ENCODE assay signal across 18 mouse cellular contexts in genomic region chr4:139187930-139188329, GRCm38 (mm10). TPM values are rescaled to one million over a fixed set of nuclear protein-coding genes. Genes with fewer than 3 reads are reported as not detected.
DNase-seq lines count a peak whose midpoint lies in the region; TF ChIP-seq lines count a peak whose summit lies in the region.
"Had no signal": no experiment of that assay in that cellular context is flagged by ENCODE, and none has a peak within 500 bp of the region (broad histone marks: within the 10 kb centered on the region; RNA-seq: fewer than 3 reads in every experiment).

No protein-coding gene starts in this region.

- TF ChIP-seq CTCF in lung, adult 2 months (IDR thresholded peaks at IDR 0.05; ENCODE audit: insufficient read depth, low read length): no peak

- H3K27ac ChIP-seq in macrophage: peak overlapping the region; percentile 92
- no peak overlapping the region for H3K27ac ChIP-seq in hindbrain, embryonic 10.5 days
- H3K27ac ChIP-seq: forebrain, embryonic 12.5 days; hindbrain, embryonic 12.5 days; kidney, postnatal 0 days; liver, embryonic 13.5 days; stomach, embryonic 15.5 days had no signal

- no peaks in the 10 kb centered on the region for H3K9me3 ChIP-seq in hindbrain, embryonic 10.5 days
- H3K9me3 ChIP-seq: forebrain, embryonic 12.5 days; hindbrain, embryonic 12.5 days; liver, embryonic 13.5 days; stomach, embryonic 15.5 days had no signal

- H3K79me2 ChIP-seq in macrophage (ENCODE audit: inconsistent target): peaks cover 33% of the 10 kb centered on the region

- no peaks in the 10 kb centered on the region for H3K36me3 ChIP-seq in macrophage (ENCODE audit: inconsistent target)
- no peaks in the 10 kb centered on the region for H3K36me3 ChIP-seq in hindbrain, embryonic 10.5 days
- H3K36me3 ChIP-seq: forebrain, embryonic 12.5 days; hindbrain, embryonic 12.5 days; liver, embryonic 13.5 days; stomach, embryonic 15.5 days had no signal

- no peak for DNase-seq in lung, adult 2 months
- no peak for DNase-seq in lung, postnatal 25 days (ENCODE audit: low spot score)
- peak; percentile 21 for DNase-seq in CD4-positive helper T cell, adult 2 months (ENCODE audit: low read depth, low spot score)
- peak; percentile 61 for DNase-seq in brain, adult 2 months (ENCODE audit: low read depth, low spot score)
- DNase-seq in hindbrain, embryonic 10.5 days (ENCODE audit: low spot score): no peak
- DNase-seq in Muller cell, postnatal 12 days (ENCODE audit: inconsistent ontology term): no peak
- DNase-seq in embryo, embryonic 10.5 days (ENCODE audit: low spot score): no peak
- DNase-seq: adrenal gland, postnatal 36 days; cerebellum, adult 11-12 months; embryo, embryonic 11 days; liver, embryonic 13.5 days; retina, postnatal 1 day had no signal

- no peak overlapping the region for H3K4me3 ChIP-seq in lung, adult 2 months (replicated peaks; ENCODE audit: extremely low read depth, low read depth, low read length)
- no peak overlapping the region for H3K4me3 ChIP-seq in macrophage (ENCODE audit: inconsistent target)
- no peak overlapping the region for H3K4me3 ChIP-seq in hindbrain, embryonic 10.5 days
- H3K4me3 ChIP-seq: forebrain, embryonic 12.5 days; hindbrain, embryonic 12.5 days; liver, embryonic 13.5 days; stomach, embryonic 15.5 days had no signal

- H3K27me3 ChIP-seq in hindbrain, embryonic 10.5 days (ENCODE audit: insufficient read depth, poor library complexity, severe bottlenecking): no peaks in the 10 kb centered on the region
- H3K27me3 ChIP-seq: CH12.LX; forebrain, embryonic 12.5 days; hindbrain, embryonic 12.5 days; liver, embryonic 13.5 days; stomach, embryonic 15.5 days had no signal

- peaks cover 6% of the 10 kb centered on the region for H3K4me1 ChIP-seq in lung, adult 2 months (ENCODE audit: control insufficient read depth, insufficient read depth, low read length)
- H3K4me1 ChIP-seq in hindbrain, embryonic 10.5 days (replicated peaks): peaks cover 18% of the 10 kb centered on the region

- 0 out of 2 replicates have a peak, but pooled peaks have one; percentile 14 for TF ChIP-seq POLR2A in lung, adult 2 months (IDR thresholded peaks at IDR 0.05; ENCODE audit: borderline replicate concordance, extremely low read depth, low read depth, low read length)

- 61% methylated on average over 11 of the region's 11 CpGs for WGBS in lung, adult 2 months
- 11% methylated on average over 11 of the region's 11 CpGs for WGBS in macrophage (ENCODE audit: missing documents)
- 84% methylated on average over 11 of the region's 11 CpGs for WGBS in hindbrain, embryonic 10.5 days

RNA-seq across cellular contexts. Expression of gene Capzb, which starts 4.8 kb away (rescaled TPM):
- polyA plus RNA-seq in lung, adult 2 months (2012; rRNA removed): 152 and 172 TPM in 2 replicates
- 100 to 1,000 TPM; 159 to 332 (median 238) TPM for total RNA-seq in macrophage (2018; cell fraction: chromatin; rRNA removed)
- 100 to 1,000 TPM; 379 to 591 (median 456) TPM for total RNA-seq in macrophage (2018; cell fraction: cytosol; rRNA removed)
- 100 to 1,000 TPM; 176 to 252 (median 211) TPM for total RNA-seq in macrophage (2018; cell fraction: nucleus; rRNA removed)
- polyA plus RNA-seq in macrophage (2018): 485 to 769 TPM (median 513 TPM) in 3 replicates
- polyA plus RNA-seq in hindbrain, embryonic 10.5 days (2016; fragmentation: Nextera tagmentation; extraction: Ambion mirVana): 331 and 370 TPM in 2 replicates

RNA-seq across cellular contexts. Expression of gene Minos1, which starts 57.0 kb away (rescaled TPM):
- polyA plus RNA-seq in lung, adult 2 months (2012; rRNA removed): 29.7 and 37.7 TPM in 2 replicates
- 10 to 100 TPM in 15 of 26 experiments, 1 to 10 TPM in 11; 4.5 to 29.8 (median 11.4) TPM for total RNA-seq in macrophage (2018; cell fraction: chromatin; rRNA removed)
- total RNA-seq in macrophage (2018; cell fraction: cytosol; rRNA removed): 100 to 1,000 TPM; 133 to 252 (median 172) TPM
- 10 to 100 TPM; 11.5 to 64.0 (median 23.6) TPM for total RNA-seq in macrophage (2018; cell fraction: nucleus; rRNA removed)
- 137 to 180 TPM (median 157 TPM) in 3 replicates for polyA plus RNA-seq in macrophage (2018)
- 377 and 428 TPM in 2 replicates for polyA plus RNA-seq in hindbrain, embryonic 10.5 days (2016; fragmentation: Nextera tagmentation; extraction: Ambion mirVana)

Comparison
In these comparisons a context has a peak if more than half of its experiments do, and no peak if none do; other contexts are left out.
1. DNase-seq: peak in CD4-positive helper T cell, adult 2 months (single experiment) and brain, adult 2 months (single experiment); none in lung, adult 2 months (single experiment), lung, postnatal 25 days (single experiment), hindbrain, embryonic 10.5 days (single experiment), Muller cell, postnatal 12 days (single experiment) and embryo, embryonic 10.5 days (single experiment).